Mouse (Mus musculus) cortical plate, adult 2 months (tissue): ENCODE measurements around the gene Sh3rf3. TPM values are rescaled to one million over a fixed set of nuclear protein-coding genes. Genes with fewer than 3 reads are reported as not detected.
"Not testable (repeated sequence)": the region's sequence is repeated elsewhere in the genome, so short reads cannot be mapped to it uniquely, and the experiment has no call there.

Experiments
- H3K27ac ChIP-seq: fragments of 200-500 bp; 2 replicates; pipeline ENCODE4 v1.5.1; 2012; ENCODE audit warnings: low read length, control low read depth, inconsistent platforms; ENCODE audit not compliant: insufficient read depth
- H3K4me1 ChIP-seq: fragments of 200-500 bp; 2 replicates; pipeline ENCODE4 v1.6.1; 2011; ENCODE audit warnings: low read length; ENCODE audit not compliant: control insufficient read depth, insufficient read depth
- H3K4me3 ChIP-seq: fragments of 200-500 bp; 2 replicates; pipeline ENCODE4 v1.5.1; 2011; ENCODE audit warnings: mild to moderate bottlenecking, low read length, control low read depth; ENCODE audit not compliant: insufficient read depth
- CTCF ChIP-seq: fragments of 200-500 bp; IDR thresholded peaks from 2 replicates; pipeline ENCODE4 v1.5.1; 2011; ENCODE audit warnings: mild to moderate bottlenecking, control low read depth, low read length; ENCODE audit not compliant: insufficient read depth; ENCODE audit errors: extremely low read depth
- POLR2A ChIP-seq: fragments of 200-500 bp; IDR thresholded peaks from 2 replicates; pipeline ENCODE4 v1.6.1; 2011; ENCODE audit warnings: mild to moderate bottlenecking, low read length, control low read depth; ENCODE audit not compliant: insufficient read depth; ENCODE audit errors: extremely low read depth
- polyA plus RNA-seq: library from polyadenylated mRNA; depleted of rRNA; stranded (reverse); fragments of >200 nt; gene quantifications from 2 replicates; pipeline ENCODE4 v1.2.3, GENCODE M21; 2012

Gene Sh3rf3
- polyA plus RNA-seq, 1 experiment, result 22.9 TPM

- H3K4me1 ChIP-seq, result peaks cover 11% of the 10 kb centered on the region
- no peak overlapping the region for H3K27ac ChIP-seq
- TF ChIP-seq POLR2A (no peak), CTCF (no peak)
- H3K4me3 ChIP-seq, result no peak overlapping the region
Observed at GRCm38 (mm10) chr10:59089861-59090621, 276.9 kb downstream of the Sh3rf3 start.

- Histone ChIP-seq H3K4me3 (no peak overlapping the region), H3K4me1 (peaks cover 11% of the 10 kb centered on the region), H3K27ac (no peak overlapping the region)
- TF ChIP-seq POLR2A (no peak), CTCF (no peak)
Observed at GRCm38 (mm10) chr10:59090622-59090971, 277.4 kb downstream of the Sh3rf3 start.

DNA sequence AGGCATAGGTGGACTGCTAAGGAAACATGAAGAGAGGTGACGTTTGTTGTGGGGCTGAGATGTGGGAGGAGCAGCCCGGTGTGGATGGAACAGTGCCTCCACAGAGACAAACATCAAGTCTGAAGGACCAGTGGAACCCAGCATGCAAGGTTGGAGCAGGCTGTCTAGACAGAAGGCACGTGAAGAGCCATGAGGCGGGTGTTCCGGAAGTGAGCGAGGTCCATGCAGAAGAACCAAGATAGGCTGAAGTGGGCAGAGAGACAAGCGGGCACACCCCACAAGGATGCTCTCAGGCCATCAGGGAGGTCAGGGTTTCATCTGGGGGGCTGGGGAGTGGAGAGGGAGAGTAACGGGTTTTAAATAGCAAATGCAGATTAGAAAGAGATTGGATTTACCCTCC, 278.4 kb downstream of the Sh3rf3 start:
- TF ChIP-seq POLR2A (no peak), CTCF (no peak)
- no peak overlapping the region for H3K4me3 ChIP-seq
- no peak overlapping the region for H3K27ac ChIP-seq
- H3K4me1 ChIP-seq, result peaks cover 11% of the 10 kb centered on the region

DNA sequence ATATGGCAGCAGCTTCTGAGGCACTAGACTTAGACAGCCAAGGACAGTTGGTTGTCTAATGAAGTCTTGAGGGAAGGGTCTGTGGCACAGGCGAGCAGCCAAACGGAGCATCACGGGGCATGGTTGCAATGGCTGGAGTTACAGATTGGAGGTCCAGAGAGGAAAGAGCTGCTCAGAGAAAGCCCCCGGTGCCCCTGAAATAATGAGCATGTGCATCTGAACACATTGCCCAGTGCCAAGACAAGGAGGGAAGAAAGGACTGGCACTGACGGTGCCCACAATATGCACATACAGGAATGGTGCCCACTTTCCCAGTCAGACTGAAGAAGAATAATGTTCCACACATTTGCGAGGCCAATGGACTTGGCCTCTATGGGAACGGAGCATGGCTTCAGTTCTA, 278.8 kb downstream of the Sh3rf3 start:
- no peak overlapping the region for H3K27ac ChIP-seq
- TF ChIP-seq CTCF, result no peak
- no peak for TF ChIP-seq POLR2A
- H3K4me3 ChIP-seq, result no peak overlapping the region
- H3K4me1 ChIP-seq, result peaks cover 11% of the 10 kb centered on the region

DNA sequence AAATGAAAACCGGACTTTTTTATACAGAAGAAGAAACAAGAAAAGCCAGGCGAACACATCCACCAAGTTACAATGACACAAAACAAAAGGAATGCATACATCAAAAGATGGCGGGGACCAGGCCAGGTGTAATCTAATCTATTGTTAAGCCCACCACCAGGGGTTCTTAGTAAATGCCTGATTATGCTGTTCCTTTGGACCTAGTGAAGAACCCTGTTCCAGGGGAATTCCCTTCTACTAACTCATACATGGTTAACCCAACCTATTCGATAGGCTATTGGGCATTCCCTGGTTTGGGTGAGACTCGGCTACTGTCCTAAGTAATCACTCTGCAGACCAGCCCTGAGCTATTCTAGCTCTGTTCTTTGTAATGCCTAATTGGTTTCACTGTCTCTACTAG, 289.9 kb downstream of the Sh3rf3 start:
- H3K4me1 ChIP-seq, H3K4me3 ChIP-seq, H3K27ac ChIP-seq: not testable (repeated sequence)

- TF ChIP-seq CTCF, result no peak
- no peak for TF ChIP-seq POLR2A
- Histone ChIP-seq H3K4me1 (no peaks in the 10 kb centered on the region), H3K4me3 (no peak overlapping the region), H3K27ac (no peak overlapping the region)
Observed at GRCm38 (mm10) chr10:59104683-59105082, 291.5 kb downstream of the Sh3rf3 start.

- Histone ChIP-seq H3K4me1 (no peaks in the 10 kb centered on the region), H3K4me3 (no peak overlapping the region), H3K27ac (no peak overlapping the region)
- TF ChIP-seq CTCF, result no peak
- TF ChIP-seq POLR2A, result no peak
Observed at GRCm38 (mm10) chr10:59105885-59106284, 292.7 kb downstream of the Sh3rf3 start.

GRCm38 (mm10) chr10:59106644-59107043, 293.5 kb downstream of the Sh3rf3 start:
- no peak overlapping the region for H3K27ac ChIP-seq
- TF ChIP-seq POLR2A (no peak), CTCF (no peak)
- no peak overlapping the region for H3K4me3 ChIP-seq
- no peaks in the 10 kb centered on the region for H3K4me1 ChIP-seq

- no peak for TF ChIP-seq POLR2A
- TF ChIP-seq CTCF, result peak; percentile 91
- H3K27ac ChIP-seq, result no peak overlapping the region
- no peaks in the 10 kb centered on the region for H3K4me1 ChIP-seq
- no peak overlapping the region for H3K4me3 ChIP-seq
Observed at GRCm38 (mm10) chr10:59109015-59109414, 295.9 kb downstream of the Sh3rf3 start.

DNA sequence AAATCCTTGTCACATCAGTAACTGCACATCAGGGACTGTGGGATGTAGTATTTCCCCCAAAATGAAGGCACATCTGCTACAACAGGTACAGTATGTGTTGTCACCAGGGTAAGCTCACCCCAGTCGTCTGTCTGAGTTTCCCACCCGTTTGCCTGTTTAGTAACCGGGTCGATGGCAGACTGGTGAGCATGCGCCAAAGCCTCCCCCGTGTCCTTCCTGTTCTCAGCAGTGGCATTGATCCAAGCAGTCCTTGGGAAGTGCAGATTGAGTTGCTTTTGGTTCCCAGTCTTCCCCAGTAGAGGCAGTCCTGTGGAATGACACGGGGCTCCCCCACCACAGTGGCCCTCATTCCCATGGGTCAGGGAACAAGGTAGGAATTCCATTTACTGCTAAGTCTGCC, 297.2 kb downstream of the Sh3rf3 start:
- H3K27ac ChIP-seq, result no peak overlapping the region
- peaks cover 1% of the 10 kb centered on the region; the same call in 1 of the 2 replicates for H3K4me1 ChIP-seq
- TF ChIP-seq CTCF (no peak), POLR2A (no peak)
- H3K4me3 ChIP-seq, result no peak overlapping the region

DNA sequence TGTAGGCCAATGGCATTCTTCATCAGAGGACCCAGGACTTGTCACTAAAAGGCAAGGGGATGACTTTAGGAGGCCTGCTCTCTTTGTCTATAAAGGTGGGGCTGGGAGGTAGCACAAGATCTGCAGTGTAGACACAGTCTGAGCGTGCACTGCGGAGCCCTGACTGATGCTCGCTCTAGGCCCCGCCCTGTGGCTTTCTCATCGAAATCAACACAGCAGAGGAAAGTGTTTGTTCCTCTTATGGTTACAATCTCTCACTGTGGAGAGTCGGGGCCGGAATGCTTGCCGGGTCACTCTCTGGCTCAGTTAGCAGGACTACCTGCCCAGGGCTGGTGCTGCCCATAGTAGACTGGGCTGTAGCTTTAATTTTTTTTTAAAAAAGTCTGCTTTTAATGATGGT, 299.6 kb downstream of the Sh3rf3 start:
- Histone ChIP-seq H3K27ac (no peak overlapping the region), H3K4me3 (no peak overlapping the region), H3K4me1 (peaks cover 4% of the 10 kb centered on the region; the same call in 1 of the 2 replicates)
- no peak for TF ChIP-seq POLR2A
- no peak for TF ChIP-seq CTCF
